Mouse (Mus musculus) CH12.LX (cell line): Measurements from ENCODE around the gene Tub.

Experiments used
- POLR2A ChIP-seq: IDR thresholded peaks from 2 replicates; pipeline ENCODE4 v1.6.1; 2011; ENCODE audit warnings: low read depth, mild to moderate bottlenecking, improper control_type of control experiment, low read length
- USF1 ChIP-seq: IDR thresholded peaks from 2 replicates; pipeline ENCODE4 v1.6.1; 2014; ENCODE audit warnings: low read depth, mild to moderate bottlenecking, inconsistent platforms, low read length, improper control_type of control experiment

DNA sequence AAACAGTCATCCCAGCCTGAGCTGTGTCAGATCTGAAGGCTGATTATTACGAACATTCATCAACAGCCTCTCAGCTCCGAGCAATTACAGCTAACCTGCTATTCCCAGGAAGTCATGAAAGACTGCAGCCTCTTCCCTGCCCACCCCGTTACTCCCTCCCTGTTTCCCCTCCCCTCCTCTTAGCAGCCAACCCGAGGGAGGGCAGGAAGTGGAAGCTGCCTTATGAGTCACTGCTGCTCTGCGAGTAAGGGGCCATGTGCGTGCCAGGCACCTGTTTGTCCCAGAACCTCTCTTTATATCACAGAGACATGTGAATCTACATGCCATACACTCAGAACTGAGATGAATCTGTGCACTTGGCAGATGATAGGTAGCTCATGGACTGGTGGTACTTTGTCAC is 18.1 kb downstream of the Tub start:
- TF ChIP-seq POLR2A (no peak), USF1 (no peak)
